12 mouse cellular contexts compared by ENCODE assay signal in the genomic region with DNA sequence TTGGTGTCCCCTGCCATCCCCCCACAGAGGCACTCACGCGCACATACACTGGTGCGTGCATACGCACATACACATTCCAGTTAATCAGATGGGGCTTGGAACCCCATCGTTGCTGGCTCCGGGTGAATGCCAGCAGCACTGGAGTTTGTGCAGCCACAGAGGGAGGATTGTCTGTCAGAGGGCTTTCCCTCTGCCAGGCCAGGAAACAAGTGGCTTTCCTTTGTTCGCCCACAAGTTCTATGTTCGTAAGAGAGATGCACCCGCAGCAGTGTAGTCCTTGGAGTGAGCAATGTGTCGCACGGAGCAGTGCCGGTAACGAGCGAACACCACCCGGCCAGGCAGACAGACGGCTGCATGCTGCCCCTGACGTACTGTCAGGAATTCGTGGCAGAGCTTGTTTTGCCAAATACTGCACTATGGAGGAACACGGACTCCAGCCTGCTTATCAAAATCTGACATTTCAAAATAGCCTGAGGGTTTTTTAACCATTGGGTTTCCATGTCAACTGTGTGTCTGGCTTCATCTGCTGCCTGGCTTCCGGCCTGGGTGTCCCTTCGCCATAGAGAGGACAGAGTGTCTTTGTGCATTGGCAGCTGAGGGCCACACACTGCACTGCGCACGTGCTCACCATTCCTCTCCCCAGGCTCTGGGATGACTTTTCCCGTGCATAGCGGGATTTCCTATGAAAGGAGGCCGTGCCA. TPM values are rescaled to one million over a fixed set of nuclear protein-coding genes. Genes with fewer than 3 reads are reported as not detected.
A peak's percentile ranks its signal among the peaks of the same experiment; 100 is the strongest.
DNase-seq lines count a peak whose midpoint lies in the region; ATAC-seq lines count a peak whose summit lies in the region.
"Had no signal": no experiment of that assay in that cellular context is flagged by ENCODE, and none has a peak within 500 bp of the region (broad histone marks: within the 10 kb centered on the region; RNA-seq: fewer than 3 reads in every experiment).

No protein-coding gene starts in this region.

- no peak for ATAC-seq in megakaryocyte, adult 5-6 weeks (ENCODE audit: poor library complexity, severe bottlenecking)
- ATAC-seq in neural tube, embryonic 15.5 days (ENCODE audit: low FRiP score), result peak; percentile 65; the same call in 1 of the 2 replicates

- H3K4me2 ChIP-seq in neural tube, embryonic 15.5 days, result peak overlapping the region; percentile 17; the same call in 1 of the 2 replicates
- H3K4me2 ChIP-seq: heart, embryonic 13.5 days had no signal

- peak; percentile 33 to 39 for DNase-seq in cerebellum, adult 18-20 months
- DNase-seq in cerebellum, adult 9-11 months, result no peak
- DNase-seq in layer of hippocampus, adult 9-10 months (ENCODE audit: low spot score), result peak; percentile 36
- DNase-seq in urinary bladder, postnatal 4 days (ENCODE audit: low spot score in 2 of 2), result no peak
- no peak for DNase-seq in B cell, adult 2 months
- DNase-seq: kidney, postnatal 25 days; lung, postnatal 36 days had no signal

- H3K36me3 ChIP-seq in megakaryocyte, embryonic 14.5 days (replicated peaks; ENCODE audit: low read length), result no peaks in the 10 kb centered on the region
- no peaks in the 10 kb centered on the region for H3K36me3 ChIP-seq in neural tube, embryonic 15.5 days
- H3K36me3 ChIP-seq: G1E; heart, embryonic 13.5 days had no signal

- H3K9ac ChIP-seq in neural tube, embryonic 15.5 days (replicated peaks), result no peak overlapping the region
- H3K9ac ChIP-seq: heart, embryonic 13.5 days had no signal

- peaks cover 83% of the 10 kb centered on the region for H3K9me3 ChIP-seq in megakaryocyte, embryonic 14.5 days
- H3K9me3 ChIP-seq in neural tube, embryonic 15.5 days (replicated peaks), result no peaks in the 10 kb centered on the region
- H3K9me3 ChIP-seq: heart, embryonic 13.5 days had no signal

- H3K27ac ChIP-seq in neural tube, embryonic 15.5 days (replicated peaks), result peak overlapping the region; percentile 48
- H3K27ac ChIP-seq: heart, embryonic 13.5 days had no signal

- WGBS in neural tube, embryonic 15.5 days, result 68% methylated on average over 26 of the region's 26 CpGs

- H3K4me3 ChIP-seq in megakaryocyte, embryonic 14.5 days (replicated peaks), result peak overlapping the region; percentile 18
- H3K4me3 ChIP-seq in neural tube, embryonic 15.5 days (replicated peaks), result no peak overlapping the region
- H3K4me3 ChIP-seq: heart, embryonic 13.5 days had no signal

- no peaks in the 10 kb centered on the region for H3K4me1 ChIP-seq in megakaryocyte, embryonic 14.5 days
- H3K4me1 ChIP-seq in neural tube, embryonic 15.5 days, result peaks cover 18% of the 10 kb centered on the region
- H3K4me1 ChIP-seq: heart, embryonic 13.5 days had no signal

- no peaks in the 10 kb centered on the region for H3K27me3 ChIP-seq in megakaryocyte, embryonic 14.5 days (replicated peaks)
- no peaks in the 10 kb centered on the region for H3K27me3 ChIP-seq in neural tube, embryonic 15.5 days (replicated peaks)
- H3K27me3 ChIP-seq: heart, embryonic 13.5 days had no signal

RNA-seq across cellular contexts. Expression of a gene that starts 40.0 kb away (rescaled TPM):
- polyA plus RNA-seq in megakaryocyte, embryonic 14.5 days (2012; ENCODE audit: insufficient read depth, low replicate concordance), result 0.08 TPM in 1 of 2 replicates, not detected in the other
- not detected in 2 replicates for total RNA-seq in megakaryocyte, adult 5-6 weeks (2015)
- not detected in 2 replicates for total RNA-seq in megakaryocyte, adult 5-6 weeks (2017)
- 26.5 and 30.1 TPM in 2 replicates for polyA plus RNA-seq in neural tube, embryonic 15.5 days (2015; fragmentation: Nextera tagmentation; extraction: Ambion mirVana)
- total RNA-seq: G1E had no signal
- polyA plus RNA-seq: G1E had no signal

Comparison
In these comparisons a context has a peak if more than half of its experiments do, and no peak if none do; other contexts are left out.
1. DNase-seq: peak in cerebellum, adult 18-20 months (2 of 2) and layer of hippocampus, adult 9-10 months (single experiment); none in cerebellum, adult 9-11 months (single experiment), urinary bladder, postnatal 4 days (0 of 2) and B cell, adult 2 months (0 of 2).
2. RNA of a gene that starts 40.0 kb away (polyA plus RNA-seq): 26.5 to 30.1 TPM in neural tube, embryonic 15.5 days; 0.08 TPM in megakaryocyte, embryonic 14.5 days; every median in the first group is over 10 times any median in the second.